ENCODE assay signal across 28 mouse cellular contexts in the genomic region with DNA sequence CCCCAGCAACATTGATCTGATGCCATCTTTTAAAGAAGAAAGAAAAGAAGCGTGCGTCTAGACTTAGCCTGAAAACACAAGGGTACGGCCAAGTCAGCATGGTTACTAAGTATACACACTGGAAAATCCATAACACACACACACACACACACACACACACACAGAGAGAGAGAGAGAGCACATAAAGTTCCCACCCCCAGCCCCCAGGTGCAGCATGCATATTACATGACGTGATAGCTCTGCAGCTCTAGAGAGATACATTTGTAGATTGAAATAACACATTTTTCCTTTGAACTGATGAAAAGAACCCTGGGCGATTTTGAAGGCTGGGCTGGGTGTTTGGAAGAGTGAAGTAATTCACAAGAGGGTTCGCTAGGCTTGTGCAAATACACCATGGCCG. TPM values are rescaled to one million over a fixed set of nuclear protein-coding genes. Genes with fewer than 3 reads are reported as not detected.
A peak's percentile ranks its signal among the peaks of the same experiment; 100 is the strongest.
DNase-seq lines count a peak whose midpoint lies in the region; ATAC-seq and TF ChIP-seq lines count a peak whose summit lies in the region.
"Had no signal": no experiment of that assay in that cellular context is flagged by ENCODE, and none has a peak within 500 bp of the region (broad histone marks: within the 10 kb centered on the region; RNA-seq: fewer than 3 reads in every experiment).

No protein-coding gene starts in this region.

- H3K27me3 ChIP-seq in lung, embryonic 14.5 days (ENCODE audit: insufficient read depth, low read length) = no peaks in the 10 kb centered on the region
- H3K27me3 ChIP-seq in midbrain, embryonic 15.5 days (replicated peaks) = no peaks in the 10 kb centered on the region
- no peaks in the 10 kb centered on the region for H3K27me3 ChIP-seq in midbrain, embryonic 10.5 days (ENCODE audit: low read depth, poor library complexity, severe bottlenecking)
- H3K27me3 ChIP-seq in limb, embryonic 14.5 days (ENCODE audit: control insufficient read depth, insufficient read depth, low read length) = no peaks in the 10 kb centered on the region
- H3K27me3 ChIP-seq in midbrain, postnatal 0 days (ENCODE audit: insufficient read depth, low read length) = no peaks in the 10 kb centered on the region
- H3K27me3 ChIP-seq in heart, embryonic 10.5 days (ENCODE audit: insufficient read depth, poor library complexity, severe bottlenecking) = no peaks in the 10 kb centered on the region
- H3K27me3 ChIP-seq: embryonic facial prominence, embryonic 13.5 days; forebrain, embryonic 13.5 days; heart, embryonic 12.5 days; heart, embryonic 15.5 days; hindbrain, embryonic 13.5 days had no signal

- TF ChIP-seq POLR2A in limb, embryonic 14.5 days (IDR thresholded peaks at IDR 0.05; ENCODE audit: borderline replicate concordance, extremely low read depth, insufficient read depth, insufficient read length) = no peak

- no peak overlapping the region for H3K9ac ChIP-seq in lung, embryonic 14.5 days
- H3K9ac ChIP-seq in midbrain, embryonic 15.5 days = no peak overlapping the region
- no peak overlapping the region for H3K9ac ChIP-seq in limb, embryonic 14.5 days (ENCODE audit: low read depth, low read length, severe bottlenecking)
- no peak overlapping the region for H3K9ac ChIP-seq in midbrain, postnatal 0 days (replicated peaks; ENCODE audit: low read length, poor library complexity, severe bottlenecking)
- H3K9ac ChIP-seq: embryonic facial prominence, embryonic 13.5 days; forebrain, embryonic 13.5 days; heart, embryonic 12.5 days; heart, embryonic 15.5 days; hindbrain, embryonic 13.5 days had no signal

- DNase-seq in lung, embryonic 14.5 days = no peak
- no peak for DNase-seq in lung, postnatal 14 days
- no peak for DNase-seq in midbrain, embryonic 10.5 days (ENCODE audit: low spot score)
- no peak for DNase-seq in limb, embryonic 14.5 days (ENCODE audit: low spot score)
- DNase-seq in midbrain, postnatal 0 days (ENCODE audit: low spot score) = no peak
- no peak for DNase-seq in heart, embryonic 10.5 days (ENCODE audit: low spot score)
- DNase-seq: adrenal gland, adult 2 months; adrenal gland, postnatal 14 days; cerebellum, adult 11-12 months; cerebellum, adult 8-10 months; cerebellum, postnatal 10 days; gastrocnemius, postnatal 10 days; heart, adult 11 months; heart, postnatal 10 days; heart, postnatal 36 days had no signal

- 45% methylated on average over 7 of the region's 7 CpGs for WGBS in lung, embryonic 14.5 days
- 73% methylated on average over 7 of the region's 7 CpGs for WGBS in midbrain, embryonic 15.5 days
- WGBS in midbrain, embryonic 10.5 days = 85% methylated on average over 7 of the region's 7 CpGs
- WGBS in limb, embryonic 14.5 days = 55% methylated on average over 7 of the region's 7 CpGs
- 53% methylated on average over 7 of the region's 7 CpGs for WGBS in midbrain, postnatal 0 days
- 77% methylated on average over 7 of the region's 7 CpGs for WGBS in heart, embryonic 10.5 days

- peak; percentile 38; the same call in 1 of the 2 replicates for ATAC-seq in lung, embryonic 14.5 days (ENCODE audit: insufficient read depth)
- peak; percentile 80 for ATAC-seq in midbrain, embryonic 15.5 days (replicated peaks)
- peak; percentile 30; the same call in 1 of the 2 replicates for ATAC-seq in limb, embryonic 14.5 days (ENCODE audit: low FRiP score, low read depth)
- ATAC-seq in midbrain, postnatal 0 days (ENCODE audit: low FRiP score) = peak; percentile 80
- ATAC-seq: CD4-positive, CD25-positive, alpha-beta regulatory T cell, adult 4 months; forebrain, embryonic 13.5 days; forebrain, embryonic 16.5 days; hindbrain, embryonic 16.5 days had no signal

- H3K9me3 ChIP-seq in lung, embryonic 14.5 days (ENCODE audit: low read depth, low read length) = no peaks in the 10 kb centered on the region
- H3K9me3 ChIP-seq in midbrain, embryonic 15.5 days = no peaks in the 10 kb centered on the region
- H3K9me3 ChIP-seq in midbrain, embryonic 10.5 days (replicated peaks) = no peaks in the 10 kb centered on the region
- H3K9me3 ChIP-seq in limb, embryonic 14.5 days (ENCODE audit: control insufficient read depth, low read length) = no peaks in the 10 kb centered on the region
- no peaks in the 10 kb centered on the region for H3K9me3 ChIP-seq in midbrain, postnatal 0 days (ENCODE audit: low read length)
- no peaks in the 10 kb centered on the region for H3K9me3 ChIP-seq in heart, embryonic 10.5 days
- H3K9me3 ChIP-seq: embryonic facial prominence, embryonic 13.5 days; forebrain, embryonic 10.5 days; forebrain, embryonic 13.5 days; heart, embryonic 12.5 days; heart, embryonic 15.5 days; hindbrain, embryonic 10.5 days; hindbrain, embryonic 13.5 days had no signal

- TF ChIP-seq CTCF in lung, embryonic 14.5 days (IDR thresholded peaks at IDR 0.05; ENCODE audit: low read depth) = no peak
- TF ChIP-seq CTCF in midbrain, postnatal 0 days (IDR thresholded peaks at IDR 0.05) = no peak

- no peaks in the 10 kb centered on the region for H3K36me3 ChIP-seq in lung, embryonic 14.5 days (ENCODE audit: insufficient read depth)
- H3K36me3 ChIP-seq in midbrain, embryonic 15.5 days (replicated peaks) = no peaks in the 10 kb centered on the region
- H3K36me3 ChIP-seq in midbrain, embryonic 10.5 days = no peaks in the 10 kb centered on the region
- H3K36me3 ChIP-seq in limb, embryonic 14.5 days (ENCODE audit: control insufficient read depth, insufficient read depth, low read length) = no peaks in the 10 kb centered on the region
- H3K36me3 ChIP-seq in midbrain, postnatal 0 days (ENCODE audit: insufficient read depth, low read length) = no peaks in the 10 kb centered on the region
- H3K36me3 ChIP-seq in heart, embryonic 10.5 days = no peaks in the 10 kb centered on the region
- H3K36me3 ChIP-seq: embryonic facial prominence, embryonic 13.5 days; forebrain, embryonic 10.5 days; heart, embryonic 12.5 days; heart, embryonic 15.5 days; hindbrain, embryonic 10.5 days; hindbrain, embryonic 13.5 days had no signal

- H3K4me3 ChIP-seq in lung, embryonic 14.5 days (ENCODE audit: low read depth, low read length) = no peak overlapping the region
- no peak overlapping the region for H3K4me3 ChIP-seq in midbrain, embryonic 15.5 days
- no peak overlapping the region for H3K4me3 ChIP-seq in midbrain, embryonic 10.5 days
- no peak overlapping the region for H3K4me3 ChIP-seq in limb, embryonic 14.5 days (replicated peaks; ENCODE audit: low read length)
- no peak overlapping the region for H3K4me3 ChIP-seq in midbrain, postnatal 0 days (ENCODE audit: low read depth, low read length)
- H3K4me3 ChIP-seq in heart, embryonic 10.5 days = no peak overlapping the region
- H3K4me3 ChIP-seq: embryonic facial prominence, embryonic 13.5 days; forebrain, embryonic 10.5 days; forebrain, embryonic 13.5 days; heart, embryonic 12.5 days; heart, embryonic 15.5 days; hindbrain, embryonic 10.5 days; hindbrain, embryonic 13.5 days had no signal

- 0 out of 2 replicates have a peak, but pooled peaks cover 2% of the 10 kb centered on the region for H3K4me1 ChIP-seq in lung, embryonic 14.5 days (ENCODE audit: insufficient read depth)
- no peaks in the 10 kb centered on the region for H3K4me1 ChIP-seq in midbrain, embryonic 15.5 days
- H3K4me1 ChIP-seq in midbrain, embryonic 10.5 days = no peaks in the 10 kb centered on the region
- peaks cover 4% of the 10 kb centered on the region; the same call in 1 of the 2 replicates for H3K4me1 ChIP-seq in limb, embryonic 14.5 days (ENCODE audit: control insufficient read depth, insufficient read depth, low read length)
- no peaks in the 10 kb centered on the region for H3K4me1 ChIP-seq in midbrain, postnatal 0 days (ENCODE audit: insufficient read depth, low read length)
- H3K4me1 ChIP-seq in heart, embryonic 10.5 days = 0 out of 2 replicates have a peak, but pooled peaks cover 2% of the 10 kb centered on the region
- H3K4me1 ChIP-seq: embryonic facial prominence, embryonic 13.5 days; forebrain, embryonic 13.5 days; heart, embryonic 12.5 days; heart, embryonic 15.5 days; hindbrain, embryonic 13.5 days had no signal

- peak overlapping the region; percentile 65 for H3K27ac ChIP-seq in lung, embryonic 14.5 days (ENCODE audit: low read depth)
- H3K27ac ChIP-seq in midbrain, embryonic 15.5 days = no peak overlapping the region
- no peak overlapping the region for H3K27ac ChIP-seq in midbrain, embryonic 10.5 days (replicated peaks)
- 0 out of 2 replicates have a peak overlapping the region, but pooled peaks have one; percentile 13 for H3K27ac ChIP-seq in limb, embryonic 14.5 days (replicated peaks; ENCODE audit: low read depth, low read length)
- no peak overlapping the region for H3K27ac ChIP-seq in midbrain, postnatal 0 days (ENCODE audit: low read depth, low read length)
- no peak overlapping the region for H3K27ac ChIP-seq in heart, embryonic 10.5 days
- H3K27ac ChIP-seq: embryonic facial prominence, embryonic 13.5 days; forebrain, embryonic 10.5 days; forebrain, embryonic 13.5 days; heart, embryonic 15.5 days; hindbrain, embryonic 10.5 days; hindbrain, embryonic 13.5 days had no signal

- H3K4me2 ChIP-seq in lung, embryonic 14.5 days = no peak overlapping the region
- no peak overlapping the region for H3K4me2 ChIP-seq in midbrain, embryonic 15.5 days
- H3K4me2 ChIP-seq in limb, embryonic 14.5 days (replicated peaks; ENCODE audit: low read depth, low read length, severe bottlenecking) = no peak overlapping the region
- H3K4me2 ChIP-seq in midbrain, postnatal 0 days (ENCODE audit: low read depth, low read length, poor library complexity, severe bottlenecking) = no peak overlapping the region
- H3K4me2 ChIP-seq: embryonic facial prominence, embryonic 13.5 days; forebrain, embryonic 13.5 days; heart, embryonic 12.5 days; heart, embryonic 15.5 days; hindbrain, embryonic 13.5 days had no signal

RNA-seq across cellular contexts. Expression of a gene that starts 21.7 kb away (rescaled TPM):
- 0.63 and 0.74 TPM in 2 replicates for polyA plus RNA-seq in lung, embryonic 14.5 days (2014; fragmentation: Nextera tagmentation; extraction: Ambion mirVana)
- polyA plus RNA-seq in midbrain, embryonic 15.5 days (2015; fragmentation: Nextera tagmentation; extraction: Ambion mirVana) = 1.6 and 1.7 TPM in 2 replicates
- polyA plus RNA-seq in midbrain, embryonic 10.5 days (2016; fragmentation: Nextera tagmentation; extraction: Ambion mirVana) = 2.1 and 2.2 TPM in 2 replicates
- polyA plus RNA-seq in limb, embryonic 14.5 days (2012; rRNA removed) = 15.1 and 23.1 TPM in 2 replicates
- polyA plus RNA-seq in limb, embryonic 14.5 days (2014; fragmentation: Nextera tagmentation; extraction: Ambion mirVana) = 8.5 and 10.3 TPM in 2 replicates
- total RNA-seq in midbrain, postnatal 0 days (2014; rRNA removed) = 12.6 and 17.1 TPM in 2 replicates
- polyA plus RNA-seq in midbrain, postnatal 0 days (2015; fragmentation: Nextera tagmentation; extraction: Ambion mirVana) = 1.8 and 2.2 TPM in 2 replicates
- polyA plus RNA-seq in heart, embryonic 10.5 days (2016; fragmentation: Nextera tagmentation; extraction: Ambion mirVana) = 1.4 and 2.0 TPM in 2 replicates
- total RNA-seq: common myeloid progenitor, adult 5-6 weeks; MEL had no signal
- polyA plus RNA-seq: CD4-positive, CD25-positive, alpha-beta regulatory T cell, adult 4 months had no signal

Comparison
In these comparisons a context has a peak if more than half of its experiments do, and no peak if none do; other contexts are left out.
1. ATAC-seq: peak in every context shown above with its lines; median percentile 80 in midbrain, embryonic 15.5 days; 80 in midbrain, postnatal 0 days; 38 in lung, embryonic 14.5 days; 30 in limb, embryonic 14.5 days.
2. H3K27ac ChIP-seq: peak in lung, embryonic 14.5 days (single experiment) and limb, embryonic 14.5 days (single experiment); none in midbrain, embryonic 15.5 days (single experiment), midbrain, embryonic 10.5 days (single experiment), midbrain, postnatal 0 days (single experiment) and heart, embryonic 10.5 days (single experiment).